Mouse (Mus musculus) C2C12 (cell line): ENCODE data around the gene Hs6st3.

Experiments used
- CEBPB ChIP-seq: IDR thresholded peaks from one replicate; pipeline ENCODE4 v1.6.1; 2011; ENCODE audit warnings: low read depth, mild to moderate bottlenecking, control low read depth, moderate library complexity
- CTCF ChIP-seq: IDR thresholded peaks from one replicate; pipeline ENCODE4 v1.5.1; 2011; ENCODE audit not compliant: control insufficient read depth, insufficient read depth, insufficient read length
- FOSL1 ChIP-seq: IDR thresholded peaks from one replicate; pipeline ENCODE4 v1.8.0; 2011; ENCODE audit warnings: mild to moderate bottlenecking, low read length; ENCODE audit not compliant: poor library complexity, insufficient read depth, severe bottlenecking
- MAX ChIP-seq: IDR thresholded peaks from one replicate; pipeline ENCODE4 v1.6.1; 2011; ENCODE audit warnings: mild to moderate bottlenecking, control low read depth
- MYOD1 ChIP-seq: IDR thresholded peaks from one replicate; pipeline ENCODE4 v1.6.1; 2011; ENCODE audit warnings: low read depth; ENCODE audit not compliant: control insufficient read depth, insufficient read length
- MYOG ChIP-seq: IDR thresholded peaks from one replicate; pipeline ENCODE4 v1.6.1; 2011; ENCODE audit not compliant: control insufficient read depth, insufficient read length; ENCODE audit errors: extremely low read depth
- USF1 ChIP-seq: IDR thresholded peaks from one replicate; pipeline ENCODE4 v1.6.1; 2011; ENCODE audit warnings: low read depth, mild to moderate bottlenecking, control low read depth, moderate library complexity

DNA sequence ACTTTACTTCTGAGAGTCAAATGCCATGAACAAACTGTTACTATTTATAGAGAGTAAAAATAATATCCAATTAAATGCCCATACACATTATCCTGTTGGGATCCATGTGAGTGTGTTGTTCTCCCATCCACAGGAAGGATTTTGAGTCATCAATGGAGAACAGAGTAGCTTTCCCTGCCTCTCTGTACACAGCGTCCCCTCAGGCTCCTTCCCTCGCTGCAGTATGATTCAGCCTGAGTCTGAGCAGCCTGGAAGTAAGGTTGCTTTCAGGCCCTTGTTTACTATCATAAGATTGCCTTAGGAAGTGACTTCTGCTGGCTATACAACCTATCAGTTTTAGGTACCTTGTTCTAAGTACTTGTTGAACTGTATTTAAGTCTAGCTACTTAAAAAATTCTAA is 14.9 kb downstream of the Hs6st3 start:
- TF ChIP-seq CTCF (no peak), CEBPB (no peak), USF1 (no peak), MAX (no peak), MYOD1 (no peak), MYOG (no peak), FOSL1 (no peak)
